Mouse (Mus musculus) fat pad, adult 2 months (tissue): ENCODE results near the gene Gcsh.

Experiments used
- DNase-seq: peaks from one replicate; pipeline ENCODE4 v3.0.0-alpha.2; 2011; ENCODE audit warnings: low read depth, low spot score; ENCODE audit errors: extremely low read depth

Gcsh gene

DNA sequence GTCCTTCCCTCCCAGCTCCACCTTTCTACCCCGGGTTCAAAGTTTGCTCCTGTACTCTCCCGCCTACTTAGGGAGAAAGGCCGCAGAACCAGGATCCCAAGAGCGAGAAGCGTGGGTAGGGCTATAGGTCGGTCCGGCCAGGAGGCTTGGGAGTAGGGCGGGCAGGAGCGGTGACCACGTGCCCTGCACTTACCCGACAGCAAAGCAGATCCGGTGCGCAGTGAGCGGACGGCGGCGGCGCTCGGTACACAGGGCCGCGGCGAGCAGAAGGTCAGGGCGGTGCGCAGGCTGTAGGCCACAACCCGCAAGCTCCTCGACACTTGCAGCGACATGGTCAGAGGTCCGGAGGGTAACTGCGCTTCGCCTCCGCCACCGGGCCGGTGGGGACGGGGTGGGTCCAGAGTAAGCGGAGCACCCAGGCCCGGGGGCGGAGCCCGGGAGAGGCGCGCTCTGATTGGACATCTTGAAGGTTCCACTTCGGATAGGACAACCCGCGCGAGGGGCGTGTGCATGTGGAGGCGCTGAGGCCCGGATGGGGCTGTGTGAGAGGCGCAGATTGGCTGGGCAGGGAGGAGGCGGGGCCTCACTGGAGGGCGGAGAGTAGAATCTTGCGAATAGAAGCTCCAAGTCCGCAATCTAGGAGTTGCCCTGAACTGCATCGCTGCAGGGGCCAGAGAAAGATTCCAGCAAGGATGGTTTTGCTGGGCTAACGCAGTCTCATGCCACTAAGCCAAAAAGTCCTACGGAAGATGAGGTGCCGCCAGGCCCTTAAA, at the start of gene Gcsh:
Gene Gcsh (minus strand): TSS at position 443 of the 773 bp plus-strand sequence.
- peak; percentile 77 for DNase-seq

- no peak for DNase-seq
Measured at GRCm38 (mm10) chr8:117039843-117040242, 46.5 kb upstream of the Gcsh start.

GRCm38 (mm10) chr8:117037374-117037935, 44.1 kb upstream of the Gcsh start:
- no peak for DNase-seq

GRCm38 (mm10) chr8:117033393-117033792, 40.1 kb upstream of the Gcsh start:
- DNase-seq: no peak

- DNase-seq: no peak
Measured at GRCm38 (mm10) chr8:117032609-117033008, 39.3 kb upstream of the Gcsh start.

DNA sequence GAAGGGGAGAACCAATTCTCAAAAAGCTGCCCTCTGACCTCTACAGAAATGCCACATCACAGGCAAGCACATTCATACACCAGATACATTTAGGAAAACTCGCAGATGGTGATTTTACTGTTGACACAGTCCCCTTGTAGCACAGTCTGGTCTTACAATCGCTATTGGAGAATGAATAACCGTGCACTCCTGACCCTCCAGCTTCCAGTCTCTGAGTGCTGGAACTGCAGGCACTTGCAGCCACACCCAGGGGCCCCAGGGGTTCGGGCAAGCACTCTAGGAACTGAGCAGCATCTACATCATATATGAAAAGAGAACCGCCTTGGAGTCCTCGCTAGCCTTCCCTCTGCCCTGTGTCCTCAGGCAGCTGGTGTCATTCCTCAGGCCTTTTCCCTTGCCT, 38.1 kb upstream of the Gcsh start:
- DNase-seq: no peak

DNA sequence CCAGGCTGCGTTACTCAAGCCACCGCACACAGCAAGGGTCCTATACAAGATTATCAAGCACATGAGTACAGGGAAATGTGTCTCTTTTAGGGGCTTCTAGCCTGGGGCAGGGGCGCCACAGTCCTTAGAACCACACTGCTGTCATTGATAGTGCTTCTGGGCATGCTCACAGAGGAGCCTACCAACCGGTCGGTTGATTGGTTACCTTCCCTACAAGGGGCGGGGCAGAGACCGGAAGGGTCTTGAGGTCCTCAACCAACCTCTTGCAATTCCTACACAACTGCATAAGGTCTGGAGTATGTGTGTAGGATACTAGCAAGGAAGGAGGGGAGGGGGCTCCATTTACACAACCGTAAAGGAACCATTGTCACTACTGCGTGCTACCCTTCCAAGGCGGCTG, 35.3 kb upstream of the Gcsh start:
- no peak for DNase-seq

GRCm38 (mm10) chr8:117027601-117028000, 34.3 kb upstream of the Gcsh start:
- DNase-seq: no peak

DNA sequence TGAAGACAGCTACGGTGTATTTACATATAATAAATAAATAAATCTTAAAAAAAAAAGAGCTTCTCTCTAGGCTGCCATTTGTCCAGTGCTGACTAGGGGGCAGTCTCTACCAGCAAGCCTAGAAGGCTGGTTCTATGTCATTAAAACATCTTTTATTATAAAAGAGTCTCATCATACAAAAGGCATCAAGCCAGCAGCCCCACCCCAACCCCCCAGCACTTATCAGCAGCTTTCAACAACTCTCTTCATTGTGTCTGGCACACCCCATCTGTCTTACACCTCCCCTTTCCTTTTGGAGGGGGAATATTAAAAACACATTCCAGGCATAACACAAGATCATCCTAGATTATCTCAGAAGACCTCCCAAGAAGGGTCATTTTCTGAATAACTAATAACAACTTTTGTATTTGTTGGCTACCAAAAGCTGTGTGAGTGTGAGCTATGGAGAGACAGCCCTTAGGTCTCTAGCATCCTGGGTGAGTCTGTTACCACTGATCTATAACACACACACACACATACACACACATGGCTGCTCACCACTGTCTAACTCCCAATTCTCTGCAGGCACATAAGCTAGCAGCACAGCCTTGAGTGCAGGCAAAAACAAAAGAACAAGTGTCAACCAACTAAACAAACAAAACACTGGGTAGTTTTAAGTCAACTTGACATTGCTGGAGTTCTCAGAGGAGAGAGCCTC, 29.1 kb upstream of the Gcsh start:
- DNase-seq: no peak

- no peak for DNase-seq
Measured at GRCm38 (mm10) chr8:117019323-117020275, 26.3 kb upstream of the Gcsh start.

- DNase-seq: no peak
Measured at GRCm38 (mm10) chr8:117017896-117018295, 24.6 kb upstream of the Gcsh start.

- DNase-seq: no peak
Measured at GRCm38 (mm10) chr8:117017006-117017405, 23.7 kb upstream of the Gcsh start.

- DNase-seq: no peak
Measured at GRCm38 (mm10) chr8:117015670-117016069, 22.3 kb upstream of the Gcsh start.

DNA sequence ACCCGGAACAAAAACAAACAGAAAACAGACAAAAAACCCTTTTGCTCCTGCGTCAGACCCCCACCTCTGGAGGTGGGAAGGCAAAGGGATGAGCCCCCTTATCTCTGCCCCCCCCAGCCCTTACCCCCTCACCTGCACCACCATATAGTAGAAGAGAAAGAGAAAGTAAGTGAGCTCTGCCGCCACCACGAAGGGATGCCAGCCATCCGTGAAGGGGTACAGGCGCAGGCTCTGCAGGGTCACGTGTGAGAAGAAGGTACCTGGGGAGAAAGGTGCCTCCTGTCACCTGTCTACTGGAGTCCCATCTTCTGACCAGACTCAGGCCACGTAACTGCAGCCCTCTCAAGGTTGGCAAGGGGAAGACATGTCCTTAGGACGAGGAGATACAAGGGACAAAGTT, 18.0 kb upstream of the Gcsh start:
- DNase-seq: no peak

- DNase-seq: no peak
Measured at GRCm38 (mm10) chr8:116994016-116994716, 829 bp upstream of the Gcsh start.

- DNase-seq: no peak
Measured at GRCm38 (mm10) chr8:116992176-116992971, 963 bp downstream of the Gcsh start.

DNA sequence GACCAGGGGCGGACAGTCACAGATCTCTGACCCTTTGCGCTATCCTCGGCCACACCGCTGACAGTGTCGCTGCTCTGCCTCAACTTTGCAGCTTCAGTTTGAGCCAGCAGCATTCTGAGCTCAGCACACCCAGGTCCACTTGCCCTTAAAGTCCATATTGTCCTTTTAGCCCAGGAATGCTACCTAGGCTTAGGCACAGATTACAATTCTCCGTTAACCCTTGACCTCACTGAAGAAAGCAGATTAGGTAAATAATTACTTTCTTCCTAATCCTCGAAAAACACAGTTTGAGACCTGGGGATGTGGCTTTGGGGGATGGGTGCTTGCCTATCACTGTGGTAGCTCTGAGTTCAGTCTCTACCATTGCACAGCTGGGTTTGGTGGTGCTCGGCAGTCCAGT, 2.1 kb downstream of the Gcsh start:
- no peak for DNase-seq

- DNase-seq: no peak
Measured at GRCm38 (mm10) chr8:116989842-116990241, 3.5 kb downstream of the Gcsh start.

DNA sequence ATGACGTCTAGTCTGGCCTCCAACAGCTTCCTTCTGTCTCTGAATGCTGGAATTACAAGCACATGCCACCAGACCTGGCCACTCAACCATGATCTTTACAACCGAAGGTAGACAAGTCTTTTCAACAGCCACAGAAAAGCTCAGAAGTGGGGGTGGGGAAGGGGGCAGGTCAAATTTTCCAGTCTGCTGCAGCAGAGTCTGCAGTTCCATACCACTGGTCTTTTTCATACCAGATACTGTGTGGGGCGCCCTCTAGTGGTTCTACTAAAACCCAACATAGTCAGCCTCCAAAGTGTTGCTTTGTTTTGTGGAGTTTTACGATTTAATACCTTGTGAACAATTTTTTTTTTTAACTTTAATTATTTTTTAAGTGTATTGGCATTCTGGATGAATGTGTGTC, 13.2 kb downstream of the Gcsh start:
- no peak for DNase-seq
